Mouse (Mus musculus) heart, embryonic 16.5 days (tissue): ENCODE measurements around the gene Exosc8. TPM values are rescaled to one million over a fixed set of nuclear protein-coding genes. Genes with fewer than 3 reads are reported as not detected.
"Not testable (repeated sequence)": the region's sequence is repeated elsewhere in the genome, so short reads cannot be mapped to it uniquely, and the experiment has no call there.

Experiments used
- ATAC-seq: fragments of 200-750 bp; cut with Nextera tagmentation; replicated peaks from 2 replicates; pipeline ENCODE4 v1.8.0; 2017; ENCODE audit warnings: moderate number of reproducible peaks; ENCODE audit not compliant: insufficient read depth, low FRiP score; ENCODE audit errors: extremely low read depth
- H3K27ac ChIP-seq: fragments of 300-500 bp; sonication (generic); 2 replicates; pipeline ENCODE4 v1.5.1; 2014; ENCODE audit warnings: mild to moderate bottlenecking, low read length, control low read depth, moderate library complexity
- H3K27me3 ChIP-seq: fragments of 300-500 bp; sonication (generic); 2 replicates; pipeline ENCODE4 v1.6.1; 2014; ENCODE audit warnings: low read length, mixed read lengths; ENCODE audit not compliant: control insufficient read depth, insufficient read depth
- H3K36me3 ChIP-seq: fragments of 300-500 bp; sonication (generic); 2 replicates; pipeline ENCODE4 v1.6.1; 2014; ENCODE audit not compliant: control insufficient read depth, insufficient read depth
- H3K4me1 ChIP-seq: fragments of 300-500 bp; sonication (generic); 2 replicates; pipeline ENCODE4 v1.6.1; 2014; ENCODE audit warnings: low read length, mixed read lengths; ENCODE audit not compliant: control insufficient read depth, insufficient read depth
- H3K4me2 ChIP-seq: fragments of 300-500 bp; sonication (generic); 2 replicates; pipeline ENCODE4 v1.6.1; 2014; ENCODE audit warnings: low read depth, mild to moderate bottlenecking, control low read depth, low read length
- H3K4me3 ChIP-seq: fragments of 300-500 bp; sonication (generic); 2 replicates; pipeline ENCODE4 v1.5.1; 2014; ENCODE audit warnings: mild to moderate bottlenecking, control low read depth, low read length
- H3K9ac ChIP-seq: fragments of 300-500 bp; sonication (generic); 2 replicates; pipeline ENCODE4 v1.6.1; 2014; ENCODE audit warnings: low read length, control low read depth
- H3K9me3 ChIP-seq: fragments of 300-500 bp; sonication (generic); replicated peaks from 2 replicates; pipeline ENCODE4 v1.6.1; 2016; ENCODE audit warnings: low read length; ENCODE audit not compliant: control insufficient read depth
- WGBS: fragments of 180-500 bp; shearing (Covaris S2); extraction: QIAGEN DNeasy Blood & Tissue Kit; methylation state at CpG from one replicate; pipeline ENCODE4 v1.1.7; 2014; 5-methylcytosine and 5-hydroxymethylcytosine counted together
- polyA plus RNA-seq: library from polyadenylated mRNA; unstranded; fragments of >200 nt; fragmentation: Nextera tagmentation; extraction: Ambion mirVana; gene quantifications from 2 replicates; pipeline ENCODE4 v1.2.1, GENCODE M21; 2015

Gene Exosc8
- 72.4 and 75.0 TPM in 2 replicates for polyA plus RNA-seq

GRCm38 (mm10) chr3:54735247-54736046, at the start of gene Exosc8, which contains the start of gene Alg5:
TSS of gene Exosc8 (minus strand) at chr3:54735393.
TSS of gene Alg5 (plus strand) at chr3:54735539.
- ATAC-seq, result peak; percentile 88
- peak within 1 kb of the TSS; percentile 98 for H3K9ac ChIP-seq
- under 1% methylated on average over 65 of the region's 65 CpGs for WGBS
- peak within 1 kb of the TSS; percentile 99 for H3K27ac ChIP-seq
- H3K9me3 ChIP-seq, result no peaks in the 10 kb centered on the region
- H3K4me2 ChIP-seq, result peak within 1 kb of the TSS; percentile 86
- H3K4me1 ChIP-seq, result peaks cover 12% of the 10 kb centered on the region
- H3K4me3 ChIP-seq, result peak within 1 kb of the TSS; percentile 81
- no peaks in the 10 kb centered on the region for H3K27me3 ChIP-seq
- peaks cover 28% of the 10 kb centered on the region for H3K36me3 ChIP-seq

- no peak overlapping the region for H3K27ac ChIP-seq
- no peak overlapping the region for H3K4me2 ChIP-seq
- H3K9me3 ChIP-seq, result peaks cover 6% of the 10 kb centered on the region
- 68% methylated on average over 7 of the region's 7 CpGs for WGBS
- ATAC-seq, result no peak
- H3K4me1 ChIP-seq, result no peaks in the 10 kb centered on the region
- H3K9ac ChIP-seq, result no peak overlapping the region
- no peaks in the 10 kb centered on the region for H3K36me3 ChIP-seq
- H3K4me3 ChIP-seq, result no peak overlapping the region
- H3K27me3 ChIP-seq, result no peaks in the 10 kb centered on the region
Measured at GRCm38 (mm10) chr3:54775989-54776631, 40.9 kb upstream of the Exosc8 start.

GRCm38 (mm10) chr3:54773613-54774012, 38.4 kb upstream of the Exosc8 start:
- Histone ChIP-seq H3K36me3 (no peaks in the 10 kb centered on the region), H3K9ac (no peak overlapping the region), H3K9me3 (peaks cover 6% of the 10 kb centered on the region), H3K27ac (no peak overlapping the region), H3K4me2 (no peak overlapping the region), H3K27me3 (no peaks in the 10 kb centered on the region), H3K4me3 (no peak overlapping the region), H3K4me1 (no peaks in the 10 kb centered on the region)
- 82% methylated on average over 6 of the region's 6 CpGs for WGBS
- no peak for ATAC-seq

GRCm38 (mm10) chr3:54769349-54770275, 34.4 kb upstream of the Exosc8 start:
- Histone ChIP-seq H3K36me3 (no peaks in the 10 kb centered on the region), H3K27me3 (no peaks in the 10 kb centered on the region), H3K27ac (no peak overlapping the region), H3K9ac (no peak overlapping the region), H3K9me3 (peaks cover 6% of the 10 kb centered on the region), H3K4me1 (no peaks in the 10 kb centered on the region), H3K4me3 (no peak overlapping the region), H3K4me2 (no peak overlapping the region)
- no peak for ATAC-seq
- 71% methylated on average over 17 of the region's 17 CpGs for WGBS

- Histone ChIP-seq H3K4me2 (no peak overlapping the region), H3K4me3 (no peak overlapping the region), H3K4me1 (no peaks in the 10 kb centered on the region), H3K9ac (no peak overlapping the region), H3K27me3 (no peaks in the 10 kb centered on the region), H3K36me3 (no peaks in the 10 kb centered on the region), H3K27ac (no peak overlapping the region), H3K9me3 (peaks cover 5% of the 10 kb centered on the region)
- 82% methylated on average over 8 of the region's 8 CpGs for WGBS
- ATAC-seq, result no peak
Measured at GRCm38 (mm10) chr3:54768592-54768991, 33.4 kb upstream of the Exosc8 start.

GRCm38 (mm10) chr3:54766811-54767210, 31.6 kb upstream of the Exosc8 start:
- no peaks in the 10 kb centered on the region for H3K4me1 ChIP-seq

GRCm38 (mm10) chr3:54766034-54766433, 30.8 kb upstream of the Exosc8 start:
- no peak overlapping the region for H3K4me2 ChIP-seq
- 72% methylated on average over 14 of the region's 14 CpGs for WGBS

More at GRCm38 (mm10) chr3:54766811-54767210, 31.6 kb upstream of the Exosc8 start:
- H3K4me2 ChIP-seq, result no peak overlapping the region
- no peaks in the 10 kb centered on the region for H3K9me3 ChIP-seq
- 75% methylated on average over 5 of the region's 5 CpGs for WGBS
- H3K9ac ChIP-seq, result no peak overlapping the region
- ATAC-seq, result no peak
- no peak overlapping the region for H3K4me3 ChIP-seq
- H3K27me3 ChIP-seq, result no peaks in the 10 kb centered on the region
- H3K36me3 ChIP-seq, result no peaks in the 10 kb centered on the region
- no peak overlapping the region for H3K27ac ChIP-seq

GRCm38 (mm10) chr3:54765521-54765920, 30.3 kb upstream of the Exosc8 start:
- H3K9ac ChIP-seq, H3K4me3 ChIP-seq, H3K9me3 ChIP-seq, H3K27me3 ChIP-seq, H3K27ac ChIP-seq, ATAC-seq, H3K4me2 ChIP-seq, H3K36me3 ChIP-seq, H3K4me1 ChIP-seq: not testable (repeated sequence)
- WGBS, result 91% methylated on average over 6 of the region's 6 CpGs

More at GRCm38 (mm10) chr3:54766034-54766433, 30.8 kb upstream of the Exosc8 start:
- Histone ChIP-seq H3K4me1 (no peaks in the 10 kb centered on the region), H3K9ac (no peak overlapping the region), H3K27me3 (no peaks in the 10 kb centered on the region), H3K9me3 (no peaks in the 10 kb centered on the region), H3K4me3 (no peak overlapping the region), H3K36me3 (no peaks in the 10 kb centered on the region), H3K27ac (no peak overlapping the region)
- no peak for ATAC-seq
